Mouse (Mus musculus) G1E (cell line): ENCODE measurements around the gene Aknad1.

Experiments
- CTCF ChIP-seq: IDR thresholded peaks from 2 replicates; pipeline ENCODE4 v1.5.1; 2012; ENCODE audit warnings: low read depth, low read length, inconsistent platforms, mixed read lengths
- GATA1 ChIP-seq: IDR thresholded peaks from 2 replicates; pipeline ENCODE4 v1.6.1; 2012; ENCODE audit warnings: borderline replicate concordance, low read length, inconsistent platforms, mixed read lengths
- POLR2AphosphoS5 ChIP-seq: IDR thresholded peaks from 2 replicates; pipeline ENCODE4 v1.6.1; 2012; ENCODE audit warnings: low read depth, low read length, inconsistent platforms; ENCODE audit not compliant: insufficient replicate concordance
- TAL1 ChIP-seq: conservative IDR thresholded peaks from 2 replicates; pipeline ENCODE4 v1.6.1; 2012; ENCODE audit warnings: low read depth, low read length, inconsistent platforms, mixed read lengths

DNA sequence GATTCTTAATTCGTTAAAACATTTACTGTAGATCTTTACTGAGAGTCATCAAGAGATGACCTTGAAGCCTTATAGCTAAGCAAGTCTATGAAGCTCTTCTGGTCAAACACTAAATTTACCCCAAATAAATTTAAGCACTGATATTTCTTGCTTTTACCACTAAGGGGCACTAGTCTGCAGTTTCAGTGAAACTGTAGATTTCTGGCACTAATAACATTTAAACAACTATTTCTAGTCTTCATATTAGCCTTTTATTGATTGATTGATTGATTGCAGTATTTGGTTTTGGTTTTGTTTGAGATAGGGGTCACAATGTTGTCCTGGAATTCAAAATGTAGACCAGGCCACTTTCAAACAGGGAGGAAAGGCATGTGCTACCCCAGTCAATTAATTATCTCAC is 38.2 kb upstream of the Aknad1 start:
- no peak for TF ChIP-seq TAL1
- TF ChIP-seq CTCF: no peak
- TF ChIP-seq GATA1: no peak
- TF ChIP-seq POLR2AphosphoS5: no peak
